Mouse (Mus musculus) CH12.LX (cell line): Measurements from ENCODE around the gene Plekha6. TPM values are rescaled to one million over a fixed set of nuclear protein-coding genes. Genes with fewer than 3 reads are reported as not detected.

Experiments
- DNase-seq: peaks from one replicate; pipeline ENCODE4 v3.0.0-alpha.2; 2013; ENCODE audit errors: extremely low read depth
- H3K27ac ChIP-seq: 2 replicates; pipeline ENCODE4 v1.5.1; 2012; ENCODE audit warnings: low read depth, mild to moderate bottlenecking, control low read depth, moderate library complexity; ENCODE audit not compliant: insufficient read depth
- H3K27me3 ChIP-seq: replicated peaks from 2 replicates; pipeline ENCODE3; 2012; ENCODE audit warnings: inconsistent platforms
- H3K36me3 ChIP-seq, 2 experiments: replicated peaks in 1 of 2; 2 replicates each; pipeline versions ENCODE3 to v1.6.1; 2012; ENCODE audit warnings: inconsistent platforms in 1 of 2, low read length in 1 of 2, mild to moderate bottlenecking in 1 of 2, mixed read lengths in 1 of 2, moderate library complexity in 1 of 2; ENCODE audit not compliant: control insufficient read depth in 1 of 2, insufficient read depth in 1 of 2
- H3K4me1 ChIP-seq, 2 experiments: 2 replicates each; pipeline ENCODE4 v1.6.1; 2012; ENCODE audit warnings: inconsistent platforms in 1 of 2, moderate library complexity in 1 of 2; ENCODE audit not compliant: insufficient read depth in 2 of 2, control insufficient read depth in 1 of 2
- H3K4me2 ChIP-seq: 2 replicates; pipeline ENCODE4 v1.6.1; 2012; ENCODE audit warnings: low read depth, mild to moderate bottlenecking, control low read depth; ENCODE audit not compliant: poor library complexity, insufficient read depth, severe bottlenecking
- H3K4me3 ChIP-seq, 3 experiments: fragments of 150-350 bp in 1 of 3; sonication (generic) in 1 of 3; replicated peaks in 1 of 3; 2 replicates each; pipeline versions ENCODE3 to v1.5.1; 2011 to 2012; ENCODE audit warnings: low read depth in 2 of 3, low read length in 2 of 3, mild to moderate bottlenecking in 2 of 3, moderate library complexity in 2 of 3, control low read depth in 1 of 3, improper control_type of control experiment in 1 of 3, inconsistent platforms in 1 of 3, mixed read lengths in 1 of 3; ENCODE audit not compliant: poor library complexity in 1 of 3
- H3K79me2 ChIP-seq: replicated peaks from 2 replicates; pipeline ENCODE4 v1.6.1; 2012; ENCODE audit warnings: mild to moderate bottlenecking, moderate library complexity; ENCODE audit not compliant: control insufficient read depth, poor library complexity, insufficient read depth, severe bottlenecking; ENCODE audit errors: extremely low read depth
- H3K9ac ChIP-seq: 2 replicates; pipeline ENCODE4 v1.6.1; 2012; ENCODE audit warnings: low read depth, mild to moderate bottlenecking, control low read depth, moderate library complexity; ENCODE audit not compliant: insufficient read depth
- H3K9me3 ChIP-seq: replicated peaks from 2 replicates; pipeline ENCODE3; 2012; ENCODE audit warnings: low read length, inconsistent platforms, mixed read lengths
- CHD2 ChIP-seq: IDR thresholded peaks from 2 replicates; pipeline ENCODE4 v1.6.1; 2011; ENCODE audit warnings: low read length, improper control_type of control experiment
- CTCF ChIP-seq, 2 experiments: IDR thresholded peaks in 1 of 2; conservative IDR thresholded peaks in 1 of 2; 2 replicates each; pipeline ENCODE4 v1.5.1; 2011 to 2012; ENCODE audit warnings: low read depth in 2 of 2, low read length in 2 of 2, improper control_type of control experiment in 1 of 2, inconsistent platforms in 1 of 2, mild to moderate bottlenecking in 1 of 2, moderate library complexity in 1 of 2
- EP300 ChIP-seq: IDR thresholded peaks from 2 replicates; pipeline ENCODE4 v1.6.1; 2011; ENCODE audit warnings: low read length, improper control_type of control experiment
- ETS1 ChIP-seq: conservative IDR thresholded peaks from 2 replicates; pipeline ENCODE4 v1.6.1; 2012; ENCODE audit warnings: low read depth, mild to moderate bottlenecking, inconsistent platforms, low read length, improper control_type of control experiment, moderate library complexity
- GABPA ChIP-seq: IDR thresholded peaks from 2 replicates; pipeline ENCODE4 v1.6.1; 2012; ENCODE audit warnings: low read depth, low read length, improper control_type of control experiment, inconsistent platforms; ENCODE audit not compliant: insufficient replicate concordance
- JUND ChIP-seq: conservative IDR thresholded peaks from 2 replicates; pipeline ENCODE4 v1.6.1; 2011; ENCODE audit warnings: low read depth, low read length, improper control_type of control experiment
- KAT2A ChIP-seq: IDR thresholded peaks from 2 replicates; pipeline ENCODE4 v1.6.1; 2012; ENCODE audit warnings: low read length, improper control_type of control experiment, inconsistent platforms; ENCODE audit not compliant: insufficient replicate concordance
- MAX ChIP-seq: IDR thresholded peaks from 2 replicates; pipeline ENCODE4 v1.6.1; 2011; ENCODE audit warnings: low read length, improper control_type of control experiment
- MXI1 ChIP-seq: IDR thresholded peaks from 2 replicates; pipeline ENCODE4 v1.6.1; 2011; ENCODE audit warnings: mild to moderate bottlenecking, low read depth, low read length, improper control_type of control experiment
- MYC ChIP-seq: IDR thresholded peaks from 2 replicates; pipeline ENCODE4 v1.6.1; 2011; ENCODE audit warnings: low read depth, mild to moderate bottlenecking, improper control_type of control experiment, low read length
- NELFE ChIP-seq: IDR thresholded peaks from 2 replicates; pipeline ENCODE4 v1.6.1; 2011; ENCODE audit warnings: low read depth, low read length, improper control_type of control experiment
- NRF1 ChIP-seq: IDR thresholded peaks from 2 replicates; pipeline ENCODE4 v1.6.1; 2014; ENCODE audit warnings: low read depth, mild to moderate bottlenecking, inconsistent platforms, low read length, improper control_type of control experiment, moderate library complexity
- POLR2A ChIP-seq: IDR thresholded peaks from 2 replicates; pipeline ENCODE4 v1.6.1; 2011; ENCODE audit warnings: low read depth, mild to moderate bottlenecking, improper control_type of control experiment, low read length
- RAD21 ChIP-seq: IDR thresholded peaks from 2 replicates; pipeline ENCODE4 v1.6.1; 2011; ENCODE audit warnings: low read depth, mild to moderate bottlenecking, low read length, improper control_type of control experiment, moderate library complexity
- RCOR1 ChIP-seq: conservative IDR thresholded peaks from 2 replicates; pipeline ENCODE4 v1.6.1; 2012; ENCODE audit warnings: low read depth, mild to moderate bottlenecking, inconsistent platforms, low read length, improper control_type of control experiment
- SMC3 ChIP-seq: IDR thresholded peaks from 2 replicates; pipeline ENCODE4 v1.6.1; 2011; ENCODE audit warnings: low read depth, low read length, improper control_type of control experiment
- TBP ChIP-seq: conservative IDR thresholded peaks from 2 replicates; pipeline ENCODE4 v1.6.1; 2011; ENCODE audit warnings: low read depth, low read length, improper control_type of control experiment
- TCF12 ChIP-seq: IDR thresholded peaks from 2 replicates; pipeline ENCODE4 v1.6.1; 2014; ENCODE audit warnings: low read depth, mild to moderate bottlenecking, inconsistent platforms, low read length, improper control_type of control experiment
- UBTF ChIP-seq: IDR thresholded peaks from 2 replicates; pipeline ENCODE4 v1.6.1; 2012; ENCODE audit warnings: low read depth, mild to moderate bottlenecking, inconsistent platforms, low read length, improper control_type of control experiment, moderate library complexity
- USF1 ChIP-seq: IDR thresholded peaks from 2 replicates; pipeline ENCODE4 v1.6.1; 2014; ENCODE audit warnings: low read depth, mild to moderate bottlenecking, inconsistent platforms, low read length, improper control_type of control experiment
- USF2 ChIP-seq: conservative IDR thresholded peaks from 2 replicates; pipeline ENCODE4 v1.6.1; 2011; ENCODE audit warnings: low read depth, low read length, improper control_type of control experiment
- ZMIZ1 ChIP-seq: IDR thresholded peaks from 2 replicates; pipeline ENCODE4 v1.6.1; 2012; ENCODE audit warnings: low read depth, mild to moderate bottlenecking, inconsistent platforms, low read length, improper control_type of control experiment
- dilution Hi-C: fragments of 300-500 bp; cut with MboI; formaldehyde crosslinking; loops from 2 replicates; pipeline ENCODE4 v1.14.3; 2020; ENCODE audit warnings: low sequenced_read_pairs; ENCODE audit not compliant: extremely low pct_unique_long_range_greater_than_20kb, extremely low pct_ligation_motif_present
- in situ Hi-C: fragments of 300-500 bp; cut with MboI; formaldehyde crosslinking; loops from 3 replicates; pipeline ENCODE4 v1.14.3; 2019; ENCODE audit warnings: low sequenced_read_pairs, low pct_ligation_motif_present, low pct_unique_long_range_greater_than_20kb, mixed read lengths
- polyA plus RNA-seq: library from polyadenylated mRNA; unstranded; fragments of >175 nt; gene quantifications from 2 replicates; pipeline ENCODE4 v1.2.1, GENCODE M21; 2012; ENCODE audit warnings: low read depth; ENCODE audit not compliant: insufficient read length
- total RNA-seq, 2 experiments: library from RNA; depleted of rRNA; stranded (reverse); fragments of 300-350 nt in 1 of 2; fragments of >200 nt in 1 of 2; gene quantifications; 2 replicates each; pipeline ENCODE4 v1.2.3; 2012 to 2014

The Plekha6 gene
- total and polyA plus RNA-seq, 3 experiments, result 0.07 TPM; not detected in 2

DNA sequence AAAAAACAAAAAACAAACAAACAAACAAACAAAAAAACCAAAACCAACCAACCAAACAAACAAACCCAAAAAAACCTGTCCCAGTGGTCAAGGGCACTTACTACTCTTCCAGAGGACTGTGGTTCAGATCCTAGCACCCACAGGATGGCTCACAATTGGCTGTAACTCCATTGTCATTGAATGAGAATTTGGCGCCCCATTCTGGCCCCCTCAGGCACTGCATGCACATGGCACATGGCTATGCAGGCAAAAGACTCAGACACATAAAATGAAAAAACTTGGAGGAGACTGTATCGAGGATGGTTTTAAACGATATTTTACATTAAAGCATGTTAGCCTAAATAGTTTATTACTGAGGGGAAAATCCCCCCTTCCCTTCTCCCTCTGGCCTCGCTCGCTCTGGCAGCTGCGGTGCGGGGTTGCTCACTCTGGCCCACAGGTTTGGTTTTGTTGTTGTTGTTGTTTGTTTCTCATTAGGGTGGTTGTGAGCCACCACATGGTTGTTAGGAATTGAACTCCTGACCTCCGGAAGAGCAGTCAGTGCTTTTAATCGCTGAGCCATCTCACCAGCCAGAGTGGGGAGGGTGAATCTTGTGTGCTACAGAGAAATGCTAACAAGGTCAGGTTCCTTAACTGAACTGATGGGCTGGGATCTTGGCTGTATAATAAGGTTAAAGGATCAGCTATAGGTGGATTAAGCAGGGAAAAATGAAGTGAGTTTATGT, 38.2 kb upstream of the Plekha6 start:
- in situ Hi-C loops, result no loop called here
- Histone ChIP-seq H3K27ac (no peak overlapping the region), H3K9ac (no peak overlapping the region), H3K9me3 (no peaks in the 10 kb centered on the region), H3K4me3 (no peak overlapping the region), H3K36me3 (no peaks in the 10 kb centered on the region)
- TF ChIP-seq TBP (no peak), JUND (no peak), KAT2A (no peak), USF2 (no peak), UBTF (no peak), TCF12 (no peak), SMC3 (0 out of 2 replicates have a peak, but pooled peaks have one; percentile 16), RAD21 (peak; percentile 18), ETS1 (no peak), NRF1 (no peak), CTCF (conservative IDR thresholded peaks at IDR 0.05 in 1 of 2, IDR thresholded peaks at IDR 0.05 in 1 of 2; ENCODE audit: low read depth in 2 of 2, low read length in 2 of 2) (peak in 1 of 2 experiments; percentile 48; a peak in 2 of 4 replicates), NELFE (no peak), MXI1 (no peak), RCOR1 (no peak), USF1 (no peak), GABPA (no peak), MAX (no peak), CHD2 (no peak)
- TF ChIP-seq, all 38 proteins: peak for 3
- dilution Hi-C loops, result no loop called here
- H3K79me2 ChIP-seq, result no peaks in the 10 kb centered on the region
- peaks cover 0 to 4% of the 10 kb centered on the region in 2 experiments; a peak in 2 of 4 replicates for H3K4me1 ChIP-seq
- no peaks in the 10 kb centered on the region for H3K27me3 ChIP-seq
- DNase-seq, result no peak
- no peak overlapping the region for H3K4me2 ChIP-seq

DNA sequence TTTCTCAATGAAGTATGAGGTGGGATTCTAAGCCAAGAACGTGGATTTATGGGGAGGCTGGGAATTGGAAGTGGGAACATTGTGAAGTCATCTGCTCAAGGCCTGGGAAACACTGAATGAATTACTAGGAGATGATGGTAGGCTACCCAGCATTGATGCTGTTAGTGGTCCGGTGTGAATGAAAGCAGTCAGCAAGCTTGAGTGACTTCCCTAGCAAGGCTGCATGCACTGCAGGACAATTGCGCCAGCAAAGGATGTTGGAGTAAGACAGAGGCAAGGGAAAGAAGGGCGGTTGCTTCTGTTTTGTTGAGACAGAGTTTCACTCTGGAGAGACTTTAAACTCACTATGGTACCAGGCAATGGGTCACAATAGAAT, 37.7 kb upstream of the Plekha6 start:
- H3K4me1 ChIP-seq, result peaks cover 0 to 4% of the 10 kb centered on the region in 2 experiments; a peak in 2 of 4 replicates
- H3K9ac ChIP-seq, result no peak overlapping the region
- no peaks in the 10 kb centered on the region for H3K36me3 ChIP-seq
- no peak for DNase-seq
- TF ChIP-seq USF1, result no peak
- no peak for TF ChIP-seq POLR2A
- TF ChIP-seq USF2, result no peak
- TF ChIP-seq TBP, result no peak
- no peak for TF ChIP-seq MYC
- no peak for TF ChIP-seq NELFE
- no peak for TF ChIP-seq EP300
- no peak for TF ChIP-seq NRF1
- no peak for TF ChIP-seq ZMIZ1
- no peak for TF ChIP-seq GABPA
- no peak for TF ChIP-seq TCF12
- no peaks in the 10 kb centered on the region for H3K27me3 ChIP-seq
- peaks cover 2% of the 10 kb centered on the region for H3K79me2 ChIP-seq
- H3K9me3 ChIP-seq, result no peaks in the 10 kb centered on the region
- no peak overlapping the region for H3K4me2 ChIP-seq
- dilution Hi-C loops (no loop called here), in situ Hi-C loops (no loop called here)
- H3K4me3 ChIP-seq, result no peak overlapping the region
- H3K27ac ChIP-seq, result no peak overlapping the region
